Mouse (Mus musculus): Measurements from ENCODE around the gene Cttnbp2. TPM values are rescaled to one million over a fixed set of nuclear protein-coding genes. Genes with fewer than 3 reads are reported as not detected.

The Cttnbp2 gene
- polyA plus RNA-seq, 1 experiment from 2014 or later: 8.6 TPM

Small RNA genes within 50 kb of the gene (microRNA-seq; reads per million reads assigned to microRNA genes)
- not detected for gene Gm26233
